Mouse (Mus musculus) NIH3T3 (cell line): ENCODE results near the gene Aspn.
A peak's percentile ranks its signal among the peaks of the same experiment; 100 is the strongest.

Experiments
- DNase-seq: peaks from one replicate; pipeline ENCODE4 v3.0.0-alpha.2; 2012; ENCODE audit warnings: low read depth

Gene Aspn

GRCm38 (mm10) chr13:49544279-49544678, at the start of gene Aspn:
Aspn (plus strand) TSS chr13:49544443.
- DNase-seq, result peak; percentile 82

- peak; percentile 27 for DNase-seq
These were observed 39.7 kb upstream of the Aspn start, which contains the start of gene Ecm2 for GRCm38 (mm10) chr13:49504510-49504909. Ecm2 (plus strand) TSS chr13:49504810.

- no peak for DNase-seq
These were observed 38.5 kb upstream of the Aspn start for GRCm38 (mm10) chr13:49505776-49506175.

GRCm38 (mm10) chr13:49507176-49507575, 37.1 kb upstream of the Aspn start:
- DNase-seq, result no peak

GRCm38 (mm10) chr13:49518761-49519160, 25.5 kb upstream of the Aspn start:
- DNase-seq, result no peak

- no peak for DNase-seq
These were observed 18.0 kb upstream of the Aspn start for GRCm38 (mm10) chr13:49526235-49526634.

- no peak for DNase-seq
These were observed 13.6 kb upstream of the Aspn start for GRCm38 (mm10) chr13:49530636-49531035.

GRCm38 (mm10) chr13:49536946-49537345, 7.3 kb upstream of the Aspn start:
- DNase-seq, result no peak

GRCm38 (mm10) chr13:49538693-49539092, 5.5 kb upstream of the Aspn start:
- DNase-seq, result peak; percentile 24

- DNase-seq, result peak; percentile 75
These were observed 1.4 kb downstream of the Aspn start for GRCm38 (mm10) chr13:49545646-49546045.

- DNase-seq, result peak; percentile 41
These were observed 2.3 kb downstream of the Aspn start for GRCm38 (mm10) chr13:49546517-49546916.

GRCm38 (mm10) chr13:49547563-49548150, 3.4 kb downstream of the Aspn start:
- DNase-seq, result peak; percentile 19

- DNase-seq, result peak; percentile 81
These were observed 5.4 kb downstream of the Aspn start for GRCm38 (mm10) chr13:49549616-49550015.

- DNase-seq, result no peak
These were observed 10.3 kb downstream of the Aspn start for GRCm38 (mm10) chr13:49554519-49554918.

GRCm38 (mm10) chr13:49556203-49556602, 12.0 kb downstream of the Aspn start:
- DNase-seq, result no peak

- no peak for DNase-seq
These were observed 12.7 kb downstream of the Aspn start for GRCm38 (mm10) chr13:49556924-49557323.

- DNase-seq, result peak; percentile 56
These were observed 14.9 kb downstream of the Aspn start for GRCm38 (mm10) chr13:49559185-49559584.

GRCm38 (mm10) chr13:49560886-49561285, 16.6 kb downstream of the Aspn start:
- no peak for DNase-seq

GRCm38 (mm10) chr13:49564347-49564746, 20.1 kb downstream of the Aspn start:
- no peak for DNase-seq

GRCm38 (mm10) chr13:49570371-49570770, 26.1 kb downstream of the Aspn start:
- DNase-seq, result no peak

GRCm38 (mm10) chr13:49571418-49571817, 27.2 kb downstream of the Aspn start:
- DNase-seq, result no peak

GRCm38 (mm10) chr13:49581541-49582530, 37.6 kb downstream of the Aspn start, which contains the start of gene Omd:
Omd (plus strand) TSS chr13:49582462.
- DNase-seq, result peak; percentile 89

GRCm38 (mm10) chr13:49583859-49584258, 39.6 kb downstream of the Aspn start:
- DNase-seq, result peak; percentile 49
